Mouse (Mus musculus): ENCODE measurements at regions not wholly inside any gene's neighbourhood (a gene's known extent, or its start where the extent isn't known, plus 50 kb on each side); places are given as distances from the start of the nearest gene placed in this dataset.

GRCm38 (mm10) chr12:25168213-25168545 lies 71.2 kb upstream of the Id2 start:
- Histone ChIP-seq H3K4me1 (peaks cover 35% of the 10 kb centered on the region), H3K9me3 (no peaks in the 10 kb centered on the region), H3K36me3 (replicated peaks; ENCODE audit: low read length) (no peaks in the 10 kb centered on the region), H3K4me3 (replicated peaks) (no peak overlapping the region), H3K27me3 (replicated peaks) (peaks cover 68% of the 10 kb centered on the region)
- no peak for TF ChIP-seq GATA1 (IDR thresholded peaks at IDR 0.05; ENCODE audit: borderline replicate concordance, low read length)
- TF ChIP-seq FLI1 (IDR thresholded peaks at IDR 0.05; ENCODE audit: low read length): no peak

DNA sequence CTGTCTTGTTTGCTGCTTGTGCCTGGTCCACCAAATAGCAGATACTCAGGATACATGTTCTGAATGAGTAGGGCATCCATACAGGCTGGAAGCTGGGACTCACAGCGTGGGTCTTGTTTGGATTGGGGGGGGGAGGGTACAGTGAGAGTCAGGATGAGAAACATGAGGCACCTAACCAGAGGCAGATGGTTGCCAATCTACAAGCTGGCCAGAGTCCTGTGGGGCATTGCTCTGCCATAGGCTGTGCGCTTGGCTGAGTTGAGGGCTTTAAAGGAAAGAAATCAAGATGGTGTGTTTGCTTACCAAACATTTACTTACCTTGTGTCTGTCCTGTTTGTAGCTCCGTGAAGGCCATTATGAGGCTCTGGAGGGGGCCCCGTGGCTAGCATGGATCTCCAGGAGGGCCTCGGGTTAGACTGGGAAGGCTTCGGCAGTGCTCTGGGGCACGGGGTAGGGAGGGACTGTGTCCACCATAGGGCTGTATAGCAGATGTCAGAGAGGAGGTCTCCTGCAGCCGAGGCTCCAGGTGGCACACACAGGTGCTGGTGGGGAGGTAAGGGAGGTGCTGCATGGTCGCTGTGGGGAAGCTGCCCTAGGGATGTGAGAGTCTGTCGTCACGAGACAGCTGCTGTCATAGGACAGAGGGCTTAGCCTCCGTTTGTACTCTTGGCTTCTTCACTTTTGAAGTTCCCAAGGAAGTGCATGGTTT lies 70.7 kb upstream of the Id2 start:
- Histone ChIP-seq H3K4me3 (replicated peaks) (no peak overlapping the region), H3K9me3 (no peaks in the 10 kb centered on the region), H3K27me3 (replicated peaks) (peaks cover 65% of the 10 kb centered on the region), H3K4me1 (peaks cover 35% of the 10 kb centered on the region), H3K36me3 (replicated peaks; ENCODE audit: low read length) (no peaks in the 10 kb centered on the region)
- TF ChIP-seq FLI1 (IDR thresholded peaks at IDR 0.05; ENCODE audit: low read length) (no peak), GATA1 (IDR thresholded peaks at IDR 0.05; ENCODE audit: borderline replicate concordance, low read length) (no peak)

DNA sequence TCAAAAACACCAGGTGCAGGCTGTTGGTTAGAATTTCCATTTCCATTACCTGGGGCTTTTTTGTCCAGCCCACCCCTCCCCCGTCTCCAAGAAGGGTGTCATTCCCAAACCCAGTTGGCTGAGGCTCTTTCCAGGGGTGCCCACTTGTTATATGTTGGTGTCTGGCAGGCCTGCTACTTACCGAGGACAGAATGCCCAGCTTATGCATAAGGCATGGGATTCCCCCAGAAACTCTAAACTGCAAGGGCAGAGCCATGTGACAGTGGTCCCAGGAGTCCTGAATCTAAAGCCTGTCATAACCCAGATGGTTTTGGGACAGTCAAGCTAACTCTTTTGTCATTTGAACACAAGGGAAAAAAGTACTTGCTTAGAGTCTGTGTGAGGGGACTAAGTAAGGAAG lies 69.6 kb upstream of the Id2 start:
- no peak for TF ChIP-seq GATA1 (IDR thresholded peaks at IDR 0.05; ENCODE audit: borderline replicate concordance, low read length)
- no peak for TF ChIP-seq FLI1 (IDR thresholded peaks at IDR 0.05; ENCODE audit: low read length)
- peaks cover 70% of the 10 kb centered on the region for H3K27me3 ChIP-seq (replicated peaks)
- peaks cover 38% of the 10 kb centered on the region for H3K4me1 ChIP-seq
- no peak overlapping the region for H3K4me3 ChIP-seq (replicated peaks)
- no peaks in the 10 kb centered on the region for H3K36me3 ChIP-seq (replicated peaks; ENCODE audit: low read length)
- no peaks in the 10 kb centered on the region for H3K9me3 ChIP-seq

GRCm38 (mm10) chr12:25165650-25166049 lies 68.7 kb upstream of the Id2 start:
- H3K36me3 ChIP-seq (replicated peaks; ENCODE audit: low read length): no peaks in the 10 kb centered on the region
- no peak for TF ChIP-seq FLI1 (IDR thresholded peaks at IDR 0.05; ENCODE audit: low read length)
- TF ChIP-seq GATA1 (IDR thresholded peaks at IDR 0.05; ENCODE audit: borderline replicate concordance, low read length): no peak
- H3K27me3 ChIP-seq (replicated peaks): peaks cover 69% of the 10 kb centered on the region
- peaks cover 36% of the 10 kb centered on the region for H3K4me1 ChIP-seq
- H3K4me3 ChIP-seq (replicated peaks): no peak overlapping the region
- no peaks in the 10 kb centered on the region for H3K9me3 ChIP-seq

DNA sequence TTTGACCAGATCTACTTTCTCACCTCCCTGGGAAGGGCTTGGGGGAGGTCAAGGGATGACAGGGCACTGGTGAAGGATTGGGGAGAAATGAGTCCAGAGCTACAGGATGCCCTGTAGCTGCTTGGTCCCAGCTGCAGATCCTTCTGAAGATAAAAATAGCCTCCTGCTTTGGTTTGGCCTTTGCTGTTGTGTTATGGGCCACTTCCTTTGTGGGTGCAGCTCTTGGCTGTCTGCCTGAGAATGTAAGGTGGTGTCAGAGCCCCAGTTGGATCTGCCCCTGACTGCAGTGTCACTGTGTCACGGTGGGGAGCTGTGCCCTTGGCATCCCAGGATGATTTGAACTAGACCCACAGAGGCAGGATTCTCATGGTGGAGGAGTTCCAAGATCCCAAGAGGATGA lies 67.8 kb upstream of the Id2 start:
- no peak for TF ChIP-seq GATA1 (IDR thresholded peaks at IDR 0.05; ENCODE audit: borderline replicate concordance, low read length)
- no peak for TF ChIP-seq FLI1 (IDR thresholded peaks at IDR 0.05; ENCODE audit: low read length)
- H3K36me3 ChIP-seq (replicated peaks; ENCODE audit: low read length): no peaks in the 10 kb centered on the region
- H3K4me1 ChIP-seq: peaks cover 35% of the 10 kb centered on the region
- no peak overlapping the region for H3K4me3 ChIP-seq (replicated peaks)
- H3K9me3 ChIP-seq: no peaks in the 10 kb centered on the region
- H3K27me3 ChIP-seq (replicated peaks): peaks cover 70% of the 10 kb centered on the region

DNA sequence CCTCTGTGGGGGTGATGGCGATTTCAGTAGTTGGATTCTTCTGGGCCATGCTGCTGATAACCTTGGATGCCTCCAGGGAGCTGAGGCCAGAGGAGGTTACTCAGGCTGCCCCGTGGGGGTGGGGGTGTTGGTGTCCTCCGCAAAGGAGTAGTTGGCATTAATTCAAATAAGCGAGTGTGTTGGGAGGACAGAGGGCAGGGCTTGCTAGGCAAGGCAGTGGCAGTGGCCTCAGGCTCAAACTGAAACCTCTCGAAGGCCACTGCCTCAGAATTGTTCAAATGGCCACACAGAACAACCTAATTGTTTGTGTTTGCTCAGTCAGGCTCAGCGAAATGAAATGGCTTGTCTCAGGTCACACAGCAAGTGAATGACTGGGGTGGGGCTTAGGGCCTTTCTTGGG lies 66.6 kb upstream of the Id2 start:
- TF ChIP-seq GATA1 (IDR thresholded peaks at IDR 0.05; ENCODE audit: borderline replicate concordance, low read length): no peak
- TF ChIP-seq FLI1 (IDR thresholded peaks at IDR 0.05; ENCODE audit: low read length): no peak
- Histone ChIP-seq H3K4me1 (peaks cover 35% of the 10 kb centered on the region), H3K36me3 (replicated peaks; ENCODE audit: low read length) (no peaks in the 10 kb centered on the region), H3K9me3 (no peaks in the 10 kb centered on the region), H3K27me3 (replicated peaks) (peaks cover 72% of the 10 kb centered on the region), H3K4me3 (replicated peaks) (no peak overlapping the region)

GRCm38 (mm10) chr12:25162843-25163242 lies 65.9 kb upstream of the Id2 start:
- H3K4me1 ChIP-seq: peaks cover 35% of the 10 kb centered on the region
- H3K9me3 ChIP-seq: no peaks in the 10 kb centered on the region
- TF ChIP-seq FLI1 (IDR thresholded peaks at IDR 0.05; ENCODE audit: low read length) (no peak), GATA1 (IDR thresholded peaks at IDR 0.05; ENCODE audit: borderline replicate concordance, low read length) (no peak)
- no peak overlapping the region for H3K4me3 ChIP-seq (replicated peaks)
- H3K36me3 ChIP-seq (replicated peaks; ENCODE audit: low read length): no peaks in the 10 kb centered on the region
- peaks cover 74% of the 10 kb centered on the region for H3K27me3 ChIP-seq (replicated peaks)

DNA sequence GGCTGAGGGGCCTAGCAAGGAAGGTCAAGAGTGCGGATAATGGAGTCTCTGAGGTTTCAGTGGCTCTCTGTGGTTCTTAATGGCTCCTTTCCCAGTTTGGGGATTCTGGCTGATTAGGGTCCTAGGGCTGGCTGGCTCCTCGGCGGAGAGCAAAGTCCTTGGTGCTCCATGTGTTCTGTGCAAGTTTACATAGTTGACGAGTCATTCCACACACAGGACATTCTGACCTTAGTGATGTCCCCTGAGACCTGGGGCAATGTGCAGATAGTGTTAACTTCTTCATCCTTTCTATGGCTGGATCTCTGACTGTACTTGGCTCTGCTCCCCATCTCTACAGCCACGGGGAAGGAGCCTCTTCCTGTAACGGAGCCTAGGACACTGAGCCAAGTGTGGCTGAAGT lies 65.0 kb upstream of the Id2 start:
- TF ChIP-seq FLI1 (IDR thresholded peaks at IDR 0.05; ENCODE audit: low read length) (no peak), GATA1 (IDR thresholded peaks at IDR 0.05; ENCODE audit: borderline replicate concordance, low read length) (no peak)
- Histone ChIP-seq H3K4me3 (replicated peaks) (no peak overlapping the region), H3K9me3 (no peaks in the 10 kb centered on the region), H3K27me3 (replicated peaks) (peaks cover 76% of the 10 kb centered on the region), H3K36me3 (replicated peaks; ENCODE audit: low read length) (no peaks in the 10 kb centered on the region), H3K4me1 (peaks cover 35% of the 10 kb centered on the region)

DNA sequence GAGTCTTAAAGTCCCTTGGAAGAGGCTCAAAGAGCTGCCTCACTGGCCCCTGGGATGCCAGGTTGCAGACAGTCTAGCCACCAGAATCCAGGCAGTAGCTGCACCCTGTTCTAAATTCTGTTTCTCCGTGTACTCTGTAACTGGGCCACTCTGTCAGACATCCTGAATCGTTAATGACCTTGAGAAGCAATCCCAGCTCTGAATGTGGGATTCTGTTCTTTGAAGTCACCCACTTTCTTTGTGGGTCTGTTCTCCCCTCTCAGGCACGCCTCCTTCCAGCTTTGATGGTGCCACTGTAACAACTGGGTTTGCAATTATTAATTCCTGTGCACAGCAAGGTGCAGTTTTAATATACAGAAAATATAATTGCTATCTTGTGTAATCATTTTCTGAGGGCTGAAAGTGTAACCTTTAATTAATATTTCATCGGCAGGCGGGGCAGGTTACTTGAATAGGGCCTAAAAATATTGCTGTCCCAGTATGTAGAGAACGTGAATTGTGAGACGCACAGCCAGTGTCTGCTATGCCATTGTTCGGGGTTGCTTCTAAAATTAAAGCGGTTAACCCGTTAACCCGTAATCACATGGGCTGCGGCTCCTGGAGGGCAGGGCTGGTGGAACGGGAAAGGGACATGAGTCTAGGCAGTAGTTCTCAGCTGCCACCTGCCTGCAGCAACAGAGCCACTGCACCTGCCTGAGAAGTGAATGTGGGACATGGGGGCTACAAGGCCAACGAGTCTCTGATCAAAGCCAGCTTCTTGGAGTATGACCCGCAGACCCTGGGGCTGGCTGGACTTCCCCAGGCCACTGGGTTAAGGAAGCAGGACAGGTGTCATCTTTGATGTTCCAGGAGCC lies 64.3 kb upstream of the Id2 start:
- no peaks in the 10 kb centered on the region for H3K36me3 ChIP-seq (replicated peaks; ENCODE audit: low read length)
- peaks cover 75% of the 10 kb centered on the region for H3K27me3 ChIP-seq (replicated peaks)
- H3K4me3 ChIP-seq (replicated peaks): no peak overlapping the region
- no peaks in the 10 kb centered on the region for H3K9me3 ChIP-seq
- TF ChIP-seq GATA1 (IDR thresholded peaks at IDR 0.05; ENCODE audit: borderline replicate concordance, low read length) (no peak), FLI1 (IDR thresholded peaks at IDR 0.05; ENCODE audit: low read length) (no peak)
- peaks cover 34% of the 10 kb centered on the region for H3K4me1 ChIP-seq

DNA sequence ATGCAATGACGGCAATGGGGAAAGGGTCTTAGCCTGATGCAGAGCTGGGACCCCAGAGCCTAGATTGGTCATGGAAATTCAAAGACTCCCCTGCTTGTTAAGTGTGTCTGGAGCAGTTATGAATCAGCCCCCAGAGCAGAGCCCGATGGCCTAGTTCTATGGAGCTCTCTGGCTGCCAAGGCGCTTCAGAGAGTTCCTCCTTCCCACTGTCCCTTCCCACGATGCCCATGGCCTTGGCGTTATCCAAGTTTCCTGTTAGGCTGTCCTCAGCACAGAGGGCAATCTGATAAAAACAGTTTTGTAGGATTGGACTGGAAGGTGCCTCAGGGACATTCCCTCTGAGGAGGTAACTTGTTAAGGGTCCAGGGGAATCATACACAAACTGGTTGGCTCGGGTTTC lies 62.2 kb upstream of the Id2 start:
- no peaks in the 10 kb centered on the region for H3K36me3 ChIP-seq (replicated peaks; ENCODE audit: low read length)
- peaks cover 20% of the 10 kb centered on the region for H3K4me1 ChIP-seq
- H3K4me3 ChIP-seq (replicated peaks): no peak overlapping the region
- TF ChIP-seq GATA1 (IDR thresholded peaks at IDR 0.05; ENCODE audit: borderline replicate concordance, low read length) (no peak), FLI1 (IDR thresholded peaks at IDR 0.05; ENCODE audit: low read length) (no peak)
- no peaks in the 10 kb centered on the region for H3K9me3 ChIP-seq
- H3K27me3 ChIP-seq (replicated peaks): peaks cover 69% of the 10 kb centered on the region

Data from megakaryocyte, embryonic 14.5 days (primary cell).